In the genomic region with DNA sequence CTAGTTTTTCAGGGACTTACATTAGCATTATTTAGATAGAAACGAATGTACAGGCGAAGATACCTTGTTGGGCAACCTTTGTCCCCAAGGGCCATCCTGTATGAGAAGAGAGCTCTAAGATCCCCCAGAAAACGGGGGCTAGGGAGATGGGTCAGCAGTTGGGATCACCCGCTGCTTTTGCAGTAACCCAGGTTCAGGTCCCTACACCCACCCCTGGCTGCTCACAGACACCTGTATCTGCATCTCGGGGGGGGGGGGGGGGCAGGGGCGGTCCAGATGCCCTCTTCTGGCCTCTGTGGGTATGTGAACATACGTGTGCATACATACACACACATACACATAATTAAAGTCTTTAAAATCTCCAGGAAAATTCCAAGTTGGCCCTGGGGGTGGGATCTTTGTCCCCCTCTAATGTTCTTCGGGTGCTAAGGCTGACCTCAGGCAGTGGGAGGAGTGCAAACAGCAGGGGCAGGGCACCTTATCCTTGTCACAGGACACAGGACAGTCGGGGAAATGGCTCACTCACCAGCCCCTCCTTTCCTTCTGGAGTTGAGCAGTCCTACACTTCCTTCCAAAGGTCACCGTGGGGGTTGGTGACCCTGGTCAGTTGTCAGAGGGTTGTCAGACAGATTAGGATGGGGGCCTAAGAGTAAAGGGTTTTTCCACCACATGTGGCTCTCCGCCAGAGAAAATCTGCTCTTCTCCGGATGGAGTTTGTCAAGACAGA, we compare ENCODE assay signal across 8 mouse cellular contexts. TPM values are rescaled to one million over a fixed set of nuclear protein-coding genes. Genes with fewer than 3 reads are reported as not detected.
DNase-seq lines count a peak whose midpoint lies in the region; ATAC-seq lines count a peak whose summit lies in the region.

No protein-coding gene starts in this region.

- peak overlapping the region; percentile 49 for H3K4me2 ChIP-seq in hindbrain, embryonic 11.5 days (replicated peaks; ENCODE audit: low read depth, low read length)
- H3K4me2 ChIP-seq in limb, embryonic 13.5 days (replicated peaks) = peak overlapping the region; percentile 77
- peak overlapping the region; percentile 62 for H3K4me2 ChIP-seq in midbrain, embryonic 12.5 days (replicated peaks)

- H3K27me3 ChIP-seq in forebrain, embryonic 10.5 days (ENCODE audit: poor library complexity, severe bottlenecking) = peaks cover 28% of the 10 kb centered on the region; the same call in 1 of the 2 replicates
- peaks cover 7% of the 10 kb centered on the region; the same call in 1 of the 2 replicates for H3K27me3 ChIP-seq in hindbrain, embryonic 11.5 days (ENCODE audit: control insufficient read depth, insufficient read depth, low read length)
- no peaks in the 10 kb centered on the region for H3K27me3 ChIP-seq in limb, embryonic 13.5 days
- H3K27me3 ChIP-seq in midbrain, embryonic 12.5 days = peaks cover 27% of the 10 kb centered on the region

- no peak; the same call in 1 of the 2 replicates for ATAC-seq in hindbrain, embryonic 11.5 days (ENCODE audit: low FRiP score)
- no peak for ATAC-seq in limb, embryonic 13.5 days (ENCODE audit: low FRiP score, low read depth)
- peak; percentile 30; the same call in 1 of the 2 replicates for ATAC-seq in midbrain, embryonic 12.5 days (ENCODE audit: low FRiP score, low read depth)
- ATAC-seq in granulocyte monocyte progenitor cell, adult 5-6 weeks (replicated peaks; ENCODE audit: poor library complexity, severe bottlenecking) = no peak

- H3K9me3 ChIP-seq in forebrain, embryonic 10.5 days = no peaks in the 10 kb centered on the region
- no peaks in the 10 kb centered on the region for H3K9me3 ChIP-seq in hindbrain, embryonic 11.5 days (ENCODE audit: control insufficient read depth, low read length)
- no peaks in the 10 kb centered on the region for H3K9me3 ChIP-seq in limb, embryonic 13.5 days
- H3K9me3 ChIP-seq in midbrain, embryonic 12.5 days = no peaks in the 10 kb centered on the region

- H3K4me1 ChIP-seq in forebrain, embryonic 10.5 days = peaks cover 37% of the 10 kb centered on the region
- peaks cover 3% of the 10 kb centered on the region; the same call in 1 of the 2 replicates for H3K4me1 ChIP-seq in hindbrain, embryonic 11.5 days (replicated peaks; ENCODE audit: control insufficient read depth, insufficient read depth, low read length)
- H3K4me1 ChIP-seq in limb, embryonic 13.5 days = peaks cover 30% of the 10 kb centered on the region
- H3K4me1 ChIP-seq in midbrain, embryonic 12.5 days = peaks cover 15% of the 10 kb centered on the region

- peak; percentile 46 to 55 for DNase-seq in B cell, adult 2 months
- peak; percentile 90 for DNase-seq in adrenal gland, adult 2 months
- no peak for DNase-seq in forebrain, embryonic 10.5 days (ENCODE audit: extremely low spot score, low spot score)
- DNase-seq in hindbrain, embryonic 11.5 days (ENCODE audit: low spot score) = peak; percentile 21
- DNase-seq in cerebellum, postnatal 4 days (ENCODE audit: low spot score in 2 of 2) = no peak

- H3K4me3 ChIP-seq in forebrain, embryonic 10.5 days = peak overlapping the region; percentile 59
- peak overlapping the region; percentile 34 for H3K4me3 ChIP-seq in hindbrain, embryonic 11.5 days (ENCODE audit: low read depth, low read length)
- peak overlapping the region; percentile 54 for H3K4me3 ChIP-seq in limb, embryonic 13.5 days
- H3K4me3 ChIP-seq in midbrain, embryonic 12.5 days = no peak overlapping the region; the same call in 1 of the 2 replicates

- WGBS in forebrain, embryonic 10.5 days = 12% methylated on average over 12 of the region's 12 CpGs
- 16% methylated on average over 12 of the region's 12 CpGs for WGBS in hindbrain, embryonic 11.5 days
- 21% methylated on average over 12 of the region's 12 CpGs for WGBS in limb, embryonic 13.5 days
- WGBS in midbrain, embryonic 12.5 days = 10% methylated on average over 12 of the region's 12 CpGs

- H3K9ac ChIP-seq in hindbrain, embryonic 11.5 days (ENCODE audit: low read depth, low read length) = peak overlapping the region; percentile 65; the same call in 1 of the 2 replicates
- peak overlapping the region; percentile 77 for H3K9ac ChIP-seq in limb, embryonic 13.5 days
- no peak overlapping the region for H3K9ac ChIP-seq in midbrain, embryonic 12.5 days (replicated peaks)

- H3K27ac ChIP-seq in forebrain, embryonic 10.5 days = peak overlapping the region; percentile 84
- H3K27ac ChIP-seq in hindbrain, embryonic 11.5 days (ENCODE audit: low read depth, low read length) = no peak overlapping the region
- H3K27ac ChIP-seq in limb, embryonic 13.5 days = peak overlapping the region; percentile 93
- no peak overlapping the region for H3K27ac ChIP-seq in midbrain, embryonic 12.5 days (replicated peaks)

- H3K36me3 ChIP-seq in forebrain, embryonic 10.5 days (replicated peaks) = no peaks in the 10 kb centered on the region
- H3K36me3 ChIP-seq in hindbrain, embryonic 11.5 days (ENCODE audit: control insufficient read depth, insufficient read depth, low read length) = no peaks in the 10 kb centered on the region
- peaks cover 10% of the 10 kb centered on the region for H3K36me3 ChIP-seq in limb, embryonic 13.5 days
- no peaks in the 10 kb centered on the region for H3K36me3 ChIP-seq in midbrain, embryonic 12.5 days

RNA-seq across cellular contexts. Expression of a gene that starts 0.5 kb away (rescaled TPM):
- 100 to 1,000 TPM; 130 to 158 TPM for total RNA-seq in adrenal gland, adult 2 months (2021)
- polyA plus RNA-seq in adrenal gland, adult 2 months (2012; rRNA removed) = 71.8 and 106 TPM in 2 replicates
- 35.9 and 40.5 TPM in 2 replicates for polyA plus RNA-seq in forebrain, embryonic 10.5 days (2016; fragmentation: Nextera tagmentation; extraction: Ambion mirVana)
- polyA plus RNA-seq in hindbrain, embryonic 11.5 days (2014; fragmentation: Nextera tagmentation; extraction: Ambion mirVana) = 35.2 and 37.9 TPM in 2 replicates
- polyA plus RNA-seq in limb, embryonic 13.5 days (2015; fragmentation: Nextera tagmentation; extraction: Ambion mirVana) = 143 and 146 TPM in 2 replicates
- polyA plus RNA-seq in midbrain, embryonic 12.5 days (2016; fragmentation: Nextera tagmentation; extraction: Ambion mirVana) = 25.9 and 33.6 TPM in 2 replicates
- 239 and 250 TPM in 2 replicates for total RNA-seq in granulocyte monocyte progenitor cell, adult 5-6 weeks (2014; fragmentation: Nextera tagmentation)
- 347 and 437 TPM in 2 replicates for total RNA-seq in granulocyte monocyte progenitor cell, adult 5-6 weeks (2017)

RNA-seq across cellular contexts. Expression of a gene that starts 10.7 kb away (rescaled TPM):
- 10 to 100 TPM; 25.3 to 43.4 TPM for total RNA-seq in adrenal gland, adult 2 months (2021)
- 16.4 and 17.4 TPM in 2 replicates for polyA plus RNA-seq in adrenal gland, adult 2 months (2012; rRNA removed)
- polyA plus RNA-seq in forebrain, embryonic 10.5 days (2016; fragmentation: Nextera tagmentation; extraction: Ambion mirVana) = 12.6 and 13.0 TPM in 2 replicates
- polyA plus RNA-seq in hindbrain, embryonic 11.5 days (2014; fragmentation: Nextera tagmentation; extraction: Ambion mirVana) = 13.4 and 13.7 TPM in 2 replicates
- 21.1 and 22.6 TPM in 2 replicates for polyA plus RNA-seq in limb, embryonic 13.5 days (2015; fragmentation: Nextera tagmentation; extraction: Ambion mirVana)
- 10.2 and 12.7 TPM in 2 replicates for polyA plus RNA-seq in midbrain, embryonic 12.5 days (2016; fragmentation: Nextera tagmentation; extraction: Ambion mirVana)
- 12.4 and 43.7 TPM in 2 replicates for total RNA-seq in granulocyte monocyte progenitor cell, adult 5-6 weeks (2014; fragmentation: Nextera tagmentation)
- total RNA-seq in granulocyte monocyte progenitor cell, adult 5-6 weeks (2017) = 8.6 and 16.5 TPM in 2 replicates

RNA-seq across cellular contexts. Expression of a gene that starts 23.1 kb away (rescaled TPM):
- 10 to 100 TPM; 47.1 to 68.7 TPM for total RNA-seq in adrenal gland, adult 2 months (2021)
- 30.2 and 34.5 TPM in 2 replicates for polyA plus RNA-seq in adrenal gland, adult 2 months (2012; rRNA removed)
- 16.8 and 19.0 TPM in 2 replicates for polyA plus RNA-seq in forebrain, embryonic 10.5 days (2016; fragmentation: Nextera tagmentation; extraction: Ambion mirVana)
- polyA plus RNA-seq in hindbrain, embryonic 11.5 days (2014; fragmentation: Nextera tagmentation; extraction: Ambion mirVana) = 12.9 and 13.1 TPM in 2 replicates
- 43.5 and 47.8 TPM in 2 replicates for polyA plus RNA-seq in limb, embryonic 13.5 days (2015; fragmentation: Nextera tagmentation; extraction: Ambion mirVana)
- polyA plus RNA-seq in midbrain, embryonic 12.5 days (2016; fragmentation: Nextera tagmentation; extraction: Ambion mirVana) = 20.6 and 24.3 TPM in 2 replicates
- 7.9 and 8.8 TPM in 2 replicates for total RNA-seq in granulocyte monocyte progenitor cell, adult 5-6 weeks (2014; fragmentation: Nextera tagmentation)
- total RNA-seq in granulocyte monocyte progenitor cell, adult 5-6 weeks (2017) = 9.6 and 19.7 TPM in 2 replicates

RNA-seq across cellular contexts. Expression of a gene that starts 24.2 kb away (rescaled TPM):
- 100 to 1,000 TPM; 283 to 489 TPM for total RNA-seq in adrenal gland, adult 2 months (2021)
- polyA plus RNA-seq in adrenal gland, adult 2 months (2012; rRNA removed) = 224 and 444 TPM in 2 replicates
- 108 and 111 TPM in 2 replicates for polyA plus RNA-seq in forebrain, embryonic 10.5 days (2016; fragmentation: Nextera tagmentation; extraction: Ambion mirVana)
- 106 and 111 TPM in 2 replicates for polyA plus RNA-seq in hindbrain, embryonic 11.5 days (2014; fragmentation: Nextera tagmentation; extraction: Ambion mirVana)
- 90.9 and 94.0 TPM in 2 replicates for polyA plus RNA-seq in limb, embryonic 13.5 days (2015; fragmentation: Nextera tagmentation; extraction: Ambion mirVana)
- 98.1 and 98.7 TPM in 2 replicates for polyA plus RNA-seq in midbrain, embryonic 12.5 days (2016; fragmentation: Nextera tagmentation; extraction: Ambion mirVana)
- 81.5 and 83.1 TPM in 2 replicates for total RNA-seq in granulocyte monocyte progenitor cell, adult 5-6 weeks (2014; fragmentation: Nextera tagmentation)
- total RNA-seq in granulocyte monocyte progenitor cell, adult 5-6 weeks (2017) = 48.6 and 54.3 TPM in 2 replicates

RNA-seq across cellular contexts. Expression of a gene that starts 35.7 kb away (rescaled TPM):
- total RNA-seq in adrenal gland, adult 2 months (2021) = 10 to 100 TPM; 22.6 to 25.1 TPM
- polyA plus RNA-seq in adrenal gland, adult 2 months (2012; rRNA removed) = 48.8 and 55.2 TPM in 2 replicates
- polyA plus RNA-seq in forebrain, embryonic 10.5 days (2016; fragmentation: Nextera tagmentation; extraction: Ambion mirVana) = 5.6 and 5.8 TPM in 2 replicates
- polyA plus RNA-seq in hindbrain, embryonic 11.5 days (2014; fragmentation: Nextera tagmentation; extraction: Ambion mirVana) = 7.0 and 9.2 TPM in 2 replicates
- 12.1 and 14.6 TPM in 2 replicates for polyA plus RNA-seq in limb, embryonic 13.5 days (2015; fragmentation: Nextera tagmentation; extraction: Ambion mirVana)
- polyA plus RNA-seq in midbrain, embryonic 12.5 days (2016; fragmentation: Nextera tagmentation; extraction: Ambion mirVana) = 7.3 and 8.2 TPM in 2 replicates
- 0.73 and 7.4 TPM in 2 replicates for total RNA-seq in granulocyte monocyte progenitor cell, adult 5-6 weeks (2014; fragmentation: Nextera tagmentation)
- 0.09 TPM in 1 of 2 replicates, not detected in the other for total RNA-seq in granulocyte monocyte progenitor cell, adult 5-6 weeks (2017)

Comparison
In these comparisons a context has a peak if more than half of its experiments do, and no peak if none do; other contexts are left out.
1. DNase-seq: peak in B cell, adult 2 months (2 of 2), adrenal gland, adult 2 months (single experiment) and hindbrain, embryonic 11.5 days (single experiment); none in forebrain, embryonic 10.5 days (single experiment) and cerebellum, postnatal 4 days (0 of 2).
2. H3K27ac ChIP-seq: peak in forebrain, embryonic 10.5 days (single experiment) and limb, embryonic 13.5 days (single experiment); none in hindbrain, embryonic 11.5 days (single experiment) and midbrain, embryonic 12.5 days (single experiment).
3. Peak in every context shown above with its lines, with median percentiles within 50 percentile points of each other: H3K4me2 ChIP-seq.